Mouse (Mus musculus) ES-Bruce4 (cell line): ENCODE data around the gene Ankfn1.

ENCODE experiments used
- CTCF ChIP-seq: IDR thresholded peaks from one replicate; pipeline ENCODE4 v1.8.1; 2011; ENCODE audit warnings: low read depth, low read length
- EP300 ChIP-seq: IDR thresholded peaks from 2 replicates; pipeline ENCODE4 v1.6.1; 2011; ENCODE audit warnings: low read depth, low read length; ENCODE audit not compliant: insufficient read depth
- POLR2A ChIP-seq: IDR thresholded peaks from one replicate; pipeline ENCODE4 v1.8.1; 2011; ENCODE audit warnings: low read length; ENCODE audit not compliant: insufficient read depth

- TF ChIP-seq EP300 (no peak), POLR2A (no peak), CTCF (no peak)
Measured at GRCm38 (mm10) chr11:89818594-89818993, 41.1 kb upstream of the Ankfn1 start.
